Mouse (Mus musculus): ENCODE results near the gene Mup20.
"Not testable (repeated sequence)": the region's sequence is repeated elsewhere in the genome, so short reads cannot be mapped to it uniquely, and the experiment has no call there.

Gene Mup20

GRCm38 (mm10) chr4:62054058-62054457 is at the start of gene Mup20:
Gene Mup20 (minus strand): TSS chr4:62054158.
- not testable (repeated sequence) for DNase-seq

- DNase-seq = peak in 1 of 2 experiments; percentile 36
These were observed 49.4 kb upstream of the Mup20 start for GRCm38 (mm10) chr4:62103366-62103765.

GRCm38 (mm10) chr4:62087953-62088352 is 34.0 kb upstream of the Mup20 start:
- DNase-seq = no peak

GRCm38 (mm10) chr4:62087241-62087640 is 33.3 kb upstream of the Mup20 start, which contains the start of gene Mup3:
Gene Mup3 (minus strand): TSS chr4:62087342.
- no peak for DNase-seq

GRCm38 (mm10) chr4:62082755-62083154 is 28.8 kb upstream of the Mup20 start:
- DNase-seq = no peak

GRCm38 (mm10) chr4:62075126-62075525 is 21.2 kb upstream of the Mup20 start:
- no peak for DNase-seq

- DNase-seq = not testable (repeated sequence)
These were observed 822 bp upstream of the Mup20 start for GRCm38 (mm10) chr4:62054780-62055179.

- DNase-seq = no peak
These were observed 27.7 kb downstream of the Mup20 start for GRCm38 (mm10) chr4:62026281-62026680.

GRCm38 (mm10) chr4:62024256-62024959 is 29.6 kb downstream of the Mup20 start:
- DNase-seq = no peak

- DNase-seq = no peak
These were observed 30.3 kb downstream of the Mup20 start for GRCm38 (mm10) chr4:62023646-62024045.

- no peak for DNase-seq
These were observed 30.8 kb downstream of the Mup20 start for GRCm38 (mm10) chr4:62023120-62023519.

GRCm38 (mm10) chr4:62020511-62020910 is 33.4 kb downstream of the Mup20 start:
- DNase-seq = not testable (repeated sequence)
